Mouse (Mus musculus): ENCODE data around the gene Sars2. TPM values are rescaled to one million over a fixed set of nuclear protein-coding genes. Genes with fewer than 3 reads are reported as not detected.

Sars2 gene
- polyA plus RNA-seq, 1 experiment from 2014 or later = 18.7 TPM

- H3K9ac ChIP-seq (ENCODE audit: low read depth, low read length) = no peak overlapping the region
- no peak overlapping the region for H3K4me3 ChIP-seq (ENCODE audit: low read length)
- H3K9me3 ChIP-seq (ENCODE audit: control insufficient read depth, low read length) = no peaks in the 10 kb centered on the region
- H3K4me2 ChIP-seq (ENCODE audit: low read length) = no peak overlapping the region
- 55% methylated on average over 3 of the region's 3 CpGs for WGBS
- H3K36me3 ChIP-seq (ENCODE audit: control insufficient read depth, insufficient read depth, low read length) = no peaks in the 10 kb centered on the region
- no peaks in the 10 kb centered on the region for H3K27me3 ChIP-seq (replicated peaks; ENCODE audit: control insufficient read depth, insufficient read depth, low read length)
- ATAC-seq = no peak
- H3K4me1 ChIP-seq (ENCODE audit: control insufficient read depth, insufficient read depth, low read depth, low read length) = peaks cover 4% of the 10 kb centered on the region; the same call in 1 of the 2 replicates
- no peak overlapping the region for H3K27ac ChIP-seq (ENCODE audit: low read depth, low read length)
Observed at GRCm38 (mm10) chr7:28720753-28721537, 20.8 kb upstream of the Sars2 start.

GRCm38 (mm10) chr7:28722079-28722478 lies 19.7 kb upstream of the Sars2 start:
- H3K27me3 ChIP-seq (replicated peaks; ENCODE audit: control insufficient read depth, insufficient read depth, low read length) = no peaks in the 10 kb centered on the region
- no peak overlapping the region for H3K9ac ChIP-seq (ENCODE audit: low read depth, low read length)
- WGBS = 92% methylated on average over 7 of the region's 7 CpGs
- no peaks in the 10 kb centered on the region for H3K4me1 ChIP-seq (ENCODE audit: control insufficient read depth, insufficient read depth, low read depth, low read length)
- H3K36me3 ChIP-seq (ENCODE audit: control insufficient read depth, insufficient read depth, low read length) = no peaks in the 10 kb centered on the region
- H3K4me3 ChIP-seq (ENCODE audit: low read length) = no peak overlapping the region
- no peak overlapping the region for H3K4me2 ChIP-seq (ENCODE audit: low read length)
- no peak for ATAC-seq
- H3K9me3 ChIP-seq (ENCODE audit: control insufficient read depth, low read length) = no peaks in the 10 kb centered on the region
- H3K27ac ChIP-seq (ENCODE audit: low read depth, low read length) = no peak overlapping the region

GRCm38 (mm10) chr7:28724613-28725012 lies 17.2 kb upstream of the Sars2 start:
- Histone ChIP-seq H3K9me3 (ENCODE audit: control insufficient read depth, low read length) (no peaks in the 10 kb centered on the region), H3K4me2 (ENCODE audit: low read length) (no peak overlapping the region), H3K36me3 (ENCODE audit: control insufficient read depth, insufficient read depth, low read length) (no peaks in the 10 kb centered on the region), H3K4me1 (ENCODE audit: control insufficient read depth, insufficient read depth, low read depth, low read length) (peaks cover 7% of the 10 kb centered on the region; the same call in 1 of the 2 replicates), H3K4me3 (ENCODE audit: low read length) (no peak overlapping the region), H3K27ac (ENCODE audit: low read depth, low read length) (no peak overlapping the region), H3K27me3 (replicated peaks; ENCODE audit: control insufficient read depth, insufficient read depth, low read length) (no peaks in the 10 kb centered on the region), H3K9ac (ENCODE audit: low read depth, low read length) (no peak overlapping the region)
- ATAC-seq = no peak
- 93% methylated on average over 2 of the region's 2 CpGs for WGBS

- Histone ChIP-seq H3K27me3 (replicated peaks; ENCODE audit: control insufficient read depth, insufficient read depth, low read length) (no peaks in the 10 kb centered on the region), H3K9me3 (ENCODE audit: control insufficient read depth, low read length) (peaks cover 7% of the 10 kb centered on the region), H3K4me1 (ENCODE audit: control insufficient read depth, insufficient read depth, low read depth, low read length) (peaks cover 7% of the 10 kb centered on the region; the same call in 1 of the 2 replicates), H3K4me3 (ENCODE audit: low read length) (no peak overlapping the region), H3K36me3 (ENCODE audit: control insufficient read depth, insufficient read depth, low read length) (no peaks in the 10 kb centered on the region), H3K4me2 (ENCODE audit: low read length) (peak overlapping the region; percentile 36), H3K27ac (ENCODE audit: low read depth, low read length) (no peak overlapping the region), H3K9ac (ENCODE audit: low read depth, low read length) (0 out of 2 replicates have a peak overlapping the region, but pooled peaks have one; percentile 19)
- ATAC-seq = peak; percentile 70
- WGBS = 9% methylated on average over 14 of the region's 14 CpGs
Observed at GRCm38 (mm10) chr7:28726600-28726999, 15.2 kb upstream of the Sars2 start.

GRCm38 (mm10) chr7:28727649-28728340 lies 14.0 kb upstream of the Sars2 start:
- H3K27ac ChIP-seq (ENCODE audit: low read depth, low read length) = no peak overlapping the region
- H3K4me1 ChIP-seq (ENCODE audit: control insufficient read depth, insufficient read depth, low read depth, low read length) = peaks cover 7% of the 10 kb centered on the region; the same call in 1 of the 2 replicates
- H3K9ac ChIP-seq (ENCODE audit: low read depth, low read length) = 0 out of 2 replicates have a peak overlapping the region, but pooled peaks have one; percentile 28
- 0 out of 2 replicates have a peak, but pooled peaks have one; percentile 28 for ATAC-seq
- no peak overlapping the region for H3K4me3 ChIP-seq (ENCODE audit: low read length)
- H3K9me3 ChIP-seq (ENCODE audit: control insufficient read depth, low read length) = peaks cover 7% of the 10 kb centered on the region
- 0 out of 2 replicates have a peak, but pooled peaks cover under 1% of the 10 kb centered on the region for H3K27me3 ChIP-seq (replicated peaks; ENCODE audit: control insufficient read depth, insufficient read depth, low read length)
- no peak overlapping the region for H3K4me2 ChIP-seq (ENCODE audit: low read length)
- H3K36me3 ChIP-seq (ENCODE audit: control insufficient read depth, insufficient read depth, low read length) = no peaks in the 10 kb centered on the region
- WGBS = 33% methylated on average over 10 of the region's 10 CpGs

GRCm38 (mm10) chr7:28732341-28733142 lies 9.2 kb upstream of the Sars2 start:
- Histone ChIP-seq H3K36me3 (ENCODE audit: control insufficient read depth, insufficient read depth, low read length) (no peaks in the 10 kb centered on the region), H3K27ac (ENCODE audit: low read depth, low read length) (no peak overlapping the region), H3K9ac (ENCODE audit: low read depth, low read length) (peak overlapping the region; percentile 53), H3K4me3 (ENCODE audit: low read length) (peak overlapping the region; percentile 42), H3K27me3 (replicated peaks; ENCODE audit: control insufficient read depth, insufficient read depth, low read length) (peaks cover 7% of the 10 kb centered on the region; the same call in 1 of the 2 replicates), H3K4me1 (ENCODE audit: control insufficient read depth, insufficient read depth, low read depth, low read length) (peaks cover 9% of the 10 kb centered on the region; the same call in 1 of the 2 replicates), H3K9me3 (ENCODE audit: control insufficient read depth, low read length) (peaks cover 7% of the 10 kb centered on the region), H3K4me2 (ENCODE audit: low read length) (peak overlapping the region; percentile 62)
- ATAC-seq = peak; percentile 83
- 4% methylated on average over 45 of the region's 58 CpGs for WGBS

- H3K4me3 ChIP-seq (ENCODE audit: low read length) = peak overlapping the region; percentile 42
- H3K27me3 ChIP-seq (replicated peaks; ENCODE audit: control insufficient read depth, insufficient read depth, low read length) = peaks cover 7% of the 10 kb centered on the region; the same call in 1 of the 2 replicates
- H3K36me3 ChIP-seq (ENCODE audit: control insufficient read depth, insufficient read depth, low read length) = no peaks in the 10 kb centered on the region
- 6% methylated on average over 11 of the region's 11 CpGs for WGBS
- H3K9me3 ChIP-seq (ENCODE audit: control insufficient read depth, low read length) = peaks cover 7% of the 10 kb centered on the region
- ATAC-seq = no peak; the same call in 1 of the 2 replicates
- H3K9ac ChIP-seq (ENCODE audit: low read depth, low read length) = peak overlapping the region; percentile 53; the same call in 1 of the 2 replicates
- peaks cover 3% of the 10 kb centered on the region; the same call in 1 of the 2 replicates for H3K4me1 ChIP-seq (ENCODE audit: control insufficient read depth, insufficient read depth, low read depth, low read length)
- peak overlapping the region; percentile 62 for H3K4me2 ChIP-seq (ENCODE audit: low read length)
- H3K27ac ChIP-seq (ENCODE audit: low read depth, low read length) = no peak overlapping the region
Observed at GRCm38 (mm10) chr7:28733211-28733610, 8.6 kb upstream of the Sars2 start.

- Histone ChIP-seq H3K27me3 (replicated peaks; ENCODE audit: control insufficient read depth, insufficient read depth, low read length) (peaks cover 7% of the 10 kb centered on the region; the same call in 1 of the 2 replicates), H3K4me2 (ENCODE audit: low read length) (no peak overlapping the region), H3K4me3 (ENCODE audit: low read length) (no peak overlapping the region), H3K9me3 (ENCODE audit: control insufficient read depth, low read length) (peaks cover 7% of the 10 kb centered on the region), H3K9ac (ENCODE audit: low read depth, low read length) (no peak overlapping the region), H3K36me3 (ENCODE audit: control insufficient read depth, insufficient read depth, low read length) (peaks cover 4% of the 10 kb centered on the region; the same call in 1 of the 2 replicates), H3K4me1 (ENCODE audit: control insufficient read depth, insufficient read depth, low read depth, low read length) (peaks cover 2% of the 10 kb centered on the region), H3K27ac (ENCODE audit: low read depth, low read length) (no peak overlapping the region)
- no peak for ATAC-seq
- 87% methylated on average over 6 of the region's 6 CpGs for WGBS
Observed at GRCm38 (mm10) chr7:28735701-28736100, 6.1 kb upstream of the Sars2 start.
